Mouse (Mus musculus) stomach, embryonic 15.5 days (tissue): ENCODE results near the gene Akap13. TPM values are rescaled to one million over a fixed set of nuclear protein-coding genes. Genes with fewer than 3 reads are reported as not detected.
"Not testable (repeated sequence)": the region's sequence is repeated elsewhere in the genome, so short reads cannot be mapped to it uniquely, and the experiment has no call there.

Experiments used
- ATAC-seq: fragments of 200-750 bp; cut with Nextera tagmentation; 2 replicates; pipeline ENCODE4 v1.8.0; 2017; ENCODE audit warnings: low read depth, moderate number of reproducible peaks, moderate TSS enrichment; ENCODE audit not compliant: insufficient read depth, low FRiP score
- H3K27ac ChIP-seq: fragments of 300-500 bp; sonication (generic); 2 replicates; pipeline ENCODE4 v1.5.1; 2015; ENCODE audit warnings: mild to moderate bottlenecking, inconsistent platforms
- H3K27me3 ChIP-seq: fragments of 300-500 bp; sonication (generic); replicated peaks from 2 replicates; pipeline ENCODE4 v1.6.1; 2015; ENCODE audit warnings: inconsistent platforms
- H3K36me3 ChIP-seq: fragments of 300-500 bp; sonication (generic); 2 replicates; pipeline ENCODE4 v1.6.1; 2015; ENCODE audit warnings: inconsistent platforms
- H3K4me1 ChIP-seq: fragments of 300-500 bp; sonication (generic); 2 replicates; pipeline ENCODE4 v1.6.1; 2015; ENCODE audit warnings: inconsistent platforms
- H3K4me2 ChIP-seq: fragments of 300-500 bp; sonication (generic); 2 replicates; pipeline ENCODE4 v1.6.1; 2015; ENCODE audit warnings: mild to moderate bottlenecking, inconsistent platforms
- H3K4me3 ChIP-seq: fragments of 300-500 bp; sonication (generic); replicated peaks from 2 replicates; pipeline ENCODE4 v1.5.1; 2015; ENCODE audit warnings: inconsistent platforms
- H3K9ac ChIP-seq: fragments of 300-500 bp; sonication (generic); 2 replicates; pipeline ENCODE4 v1.6.1; 2015; ENCODE audit warnings: inconsistent platforms
- H3K9me3 ChIP-seq: fragments of 300-500 bp; sonication (generic); 2 replicates; pipeline ENCODE4 v1.6.1; 2016; ENCODE audit warnings: inconsistent platforms
- WGBS: fragments of 180-500 bp; shearing (Covaris S2); methylation state at CpG from one replicate; pipeline ENCODE4 v1.1.7; 2015; 5-methylcytosine and 5-hydroxymethylcytosine counted together
- polyA plus RNA-seq: library from polyadenylated mRNA; unstranded; fragments of >200 nt; fragmentation: Nextera tagmentation; extraction: Ambion mirVana; gene quantifications from 2 replicates; pipeline ENCODE4 v1.2.1, GENCODE M21; 2015

Gene Akap13
- polyA plus RNA-seq, 1 experiment from 2014 or later, result 38.6 TPM

GRCm38 (mm10) chr7:75745969-75746368 is 290.6 kb downstream of the Akap13 start:
- H3K27me3 ChIP-seq, ATAC-seq, H3K4me1 ChIP-seq, H3K9me3 ChIP-seq, H3K9ac ChIP-seq, H3K4me3 ChIP-seq, H3K27ac ChIP-seq, H3K4me2 ChIP-seq: not testable (repeated sequence)
- WGBS, result 61% methylated on average over 3 of the region's 3 CpGs
- H3K36me3 ChIP-seq, result peaks cover 51% of the 10 kb centered on the region

- Histone ChIP-seq H3K27ac (no peak overlapping the region), H3K9ac (no peak overlapping the region), H3K27me3 (no peaks in the 10 kb centered on the region), H3K4me2 (no peak overlapping the region), H3K9me3 (no peaks in the 10 kb centered on the region), H3K4me3 (no peak overlapping the region), H3K36me3 (peaks cover 43% of the 10 kb centered on the region), H3K4me1 (no peaks in the 10 kb centered on the region)
- no peak for ATAC-seq
- 82% methylated on average over 9 of the region's 9 CpGs for WGBS
These were observed 295.2 kb downstream of the Akap13 start for GRCm38 (mm10) chr7:75750581-75750980.

- no peaks in the 10 kb centered on the region for H3K27me3 ChIP-seq
- H3K4me2 ChIP-seq, result no peak overlapping the region
- no peak overlapping the region for H3K4me3 ChIP-seq
- no peaks in the 10 kb centered on the region for H3K4me1 ChIP-seq
- no peaks in the 10 kb centered on the region for H3K9me3 ChIP-seq
- 84% methylated on average over 14 of the region's 14 CpGs for WGBS
- ATAC-seq, result peak; percentile 74
- H3K36me3 ChIP-seq, result peaks cover 43% of the 10 kb centered on the region
- no peak overlapping the region for H3K9ac ChIP-seq
- no peak overlapping the region for H3K27ac ChIP-seq
These were observed 295.9 kb downstream of the Akap13 start for GRCm38 (mm10) chr7:75751161-75751803.

- peaks cover 32% of the 10 kb centered on the region for H3K36me3 ChIP-seq
- no peak overlapping the region for H3K27ac ChIP-seq
- H3K4me1 ChIP-seq, result no peaks in the 10 kb centered on the region
- ATAC-seq, result no peak
- no peak overlapping the region for H3K4me3 ChIP-seq
- no peaks in the 10 kb centered on the region for H3K9me3 ChIP-seq
- no peak overlapping the region for H3K4me2 ChIP-seq
- H3K9ac ChIP-seq, result no peak overlapping the region
- 60% methylated on average over 22 of the region's 22 CpGs for WGBS
- no peaks in the 10 kb centered on the region for H3K27me3 ChIP-seq
These were observed 297.3 kb downstream of the Akap13 start for GRCm38 (mm10) chr7:75752442-75753191.

- Histone ChIP-seq H3K27ac (no peak overlapping the region), H3K4me1 (no peaks in the 10 kb centered on the region), H3K4me2 (no peak overlapping the region), H3K9ac (no peak overlapping the region), H3K36me3 (peaks cover 25% of the 10 kb centered on the region), H3K9me3 (no peaks in the 10 kb centered on the region), H3K27me3 (no peaks in the 10 kb centered on the region), H3K4me3 (no peak overlapping the region)
- WGBS, result 41% methylated on average over 12 of the region's 12 CpGs
- ATAC-seq, result no peak
These were observed 298.0 kb downstream of the Akap13 start for GRCm38 (mm10) chr7:75753192-75753783.

- Histone ChIP-seq H3K4me1 (no peaks in the 10 kb centered on the region), H3K9me3 (no peaks in the 10 kb centered on the region), H3K4me2 (no peak overlapping the region), H3K27ac (no peak overlapping the region), H3K4me3 (no peak overlapping the region), H3K27me3 (no peaks in the 10 kb centered on the region), H3K36me3 (peaks cover 15% of the 10 kb centered on the region; the same call in 1 of the 2 replicates), H3K9ac (no peak overlapping the region)
- no peak for ATAC-seq
- WGBS, result 54% methylated on average over 8 of the region's 8 CpGs
These were observed 299.5 kb downstream of the Akap13 start for GRCm38 (mm10) chr7:75754587-75755499.

- Histone ChIP-seq H3K4me2 (no peak overlapping the region), H3K36me3 (peaks cover 8% of the 10 kb centered on the region; the same call in 1 of the 2 replicates), H3K9me3 (no peaks in the 10 kb centered on the region), H3K27me3 (no peaks in the 10 kb centered on the region), H3K9ac (no peak overlapping the region), H3K27ac (no peak overlapping the region), H3K4me3 (no peak overlapping the region), H3K4me1 (no peaks in the 10 kb centered on the region)
- no peak for ATAC-seq
- WGBS, result 93% methylated on average over 8 of the region's 8 CpGs
These were observed 300.6 kb downstream of the Akap13 start for GRCm38 (mm10) chr7:75755861-75756449.

GRCm38 (mm10) chr7:75759992-75760514 is 304.7 kb downstream of the Akap13 start:
- 86% methylated on average over 7 of the region's 7 CpGs for WGBS
- Histone ChIP-seq H3K27me3 (no peaks in the 10 kb centered on the region), H3K4me1 (no peaks in the 10 kb centered on the region), H3K27ac (no peak overlapping the region), H3K9ac (no peak overlapping the region), H3K4me3 (no peak overlapping the region), H3K36me3 (no peaks in the 10 kb centered on the region), H3K4me2 (no peak overlapping the region), H3K9me3 (no peaks in the 10 kb centered on the region)
- no peak for ATAC-seq

- not testable (repeated sequence) for H3K9ac ChIP-seq, H3K9me3 ChIP-seq, H3K4me2 ChIP-seq, H3K4me3 ChIP-seq, H3K4me1 ChIP-seq, H3K27ac ChIP-seq, H3K36me3 ChIP-seq, H3K27me3 ChIP-seq
- WGBS, result 48% methylated on average over 4 of the region's 4 CpGs
- ATAC-seq, result peak; percentile 71; the same call in 1 of the 2 replicates
These were observed 305.5 kb downstream of the Akap13 start for GRCm38 (mm10) chr7:75760661-75761319.

GRCm38 (mm10) chr7:75762225-75762624 is 306.9 kb downstream of the Akap13 start:
- H3K27me3 ChIP-seq, H3K27ac ChIP-seq, ATAC-seq, H3K4me1 ChIP-seq, H3K9me3 ChIP-seq, H3K4me2 ChIP-seq, H3K36me3 ChIP-seq, H3K4me3 ChIP-seq, H3K9ac ChIP-seq: not testable (repeated sequence)
- WGBS, result 61% methylated on average over 2 of the region's 2 CpGs
